Mouse (Mus musculus) heart, embryonic 11.5 days (tissue): Measurements from ENCODE around the gene Cnpy2. TPM values are rescaled to one million over a fixed set of nuclear protein-coding genes. Genes with fewer than 3 reads are reported as not detected.
"Not testable (repeated sequence)": the region's sequence is repeated elsewhere in the genome, so short reads cannot be mapped to it uniquely, and the experiment has no call there.

Experiments used
- ATAC-seq: fragments of 200-750 bp; cut with Nextera tagmentation; replicated peaks from 2 replicates; pipeline ENCODE4 v1.8.0; 2017; ENCODE audit warnings: moderate library complexity; ENCODE audit not compliant: insufficient number of reproducible peaks, low FRiP score, low TSS enrichment
- H3K27ac ChIP-seq: fragments of 300-500 bp; sonication (generic); 2 replicates; pipeline ENCODE4 v1.5.1; 2014; ENCODE audit warnings: mild to moderate bottlenecking, low read depth, low read length
- H3K27me3 ChIP-seq: fragments of 300-500 bp; sonication (generic); 2 replicates; pipeline ENCODE4 v1.6.1; 2014; ENCODE audit warnings: mild to moderate bottlenecking, low read length, mixed read lengths; ENCODE audit not compliant: control insufficient read depth, insufficient read depth
- H3K36me3 ChIP-seq: fragments of 300-500 bp; sonication (generic); 2 replicates; pipeline ENCODE4 v1.6.1; 2014; ENCODE audit warnings: mild to moderate bottlenecking, low read length, moderate library complexity, mixed read lengths; ENCODE audit not compliant: control insufficient read depth, insufficient read depth
- H3K4me1 ChIP-seq: fragments of 300-500 bp; sonication (generic); 2 replicates; pipeline ENCODE4 v1.6.1; 2014; ENCODE audit warnings: low read length; ENCODE audit not compliant: control insufficient read depth, insufficient read depth
- H3K4me2 ChIP-seq: fragments of 300-500 bp; sonication (generic); 2 replicates; pipeline ENCODE4 v1.6.1; 2014; ENCODE audit warnings: mild to moderate bottlenecking, moderate library complexity
- H3K4me3 ChIP-seq: fragments of 300-500 bp; sonication (generic); 2 replicates; pipeline ENCODE4 v1.5.1; 2014; ENCODE audit warnings: low read depth, low read length
- H3K9ac ChIP-seq: fragments of 300-500 bp; sonication (generic); 2 replicates; pipeline ENCODE4 v1.6.1; 2014; ENCODE audit warnings: mild to moderate bottlenecking, low read depth, low read length, moderate library complexity
- H3K9me3 ChIP-seq: fragments of 300-500 bp; sonication (generic); replicated peaks from 2 replicates; pipeline ENCODE4 v1.6.1; 2016; ENCODE audit warnings: low read length; ENCODE audit not compliant: control insufficient read depth
- WGBS: fragments of 180-500 bp; shearing (Covaris S2); extraction: QIAGEN DNeasy Blood & Tissue Kit; methylation state at CpG from one replicate; pipeline ENCODE4 v1.1.7; 2014; ENCODE audit not compliant: insufficient replicate concordance; 5-methylcytosine and 5-hydroxymethylcytosine counted together
- polyA plus RNA-seq: library from polyadenylated mRNA; unstranded; fragments of >200 nt; fragmentation: Nextera tagmentation; extraction: Ambion mirVana; gene quantifications from 2 replicates; pipeline ENCODE4 v1.2.1, GENCODE M21; 2014

Cnpy2 gene
- 206 and 224 TPM in 2 replicates for polyA plus RNA-seq

DNA sequence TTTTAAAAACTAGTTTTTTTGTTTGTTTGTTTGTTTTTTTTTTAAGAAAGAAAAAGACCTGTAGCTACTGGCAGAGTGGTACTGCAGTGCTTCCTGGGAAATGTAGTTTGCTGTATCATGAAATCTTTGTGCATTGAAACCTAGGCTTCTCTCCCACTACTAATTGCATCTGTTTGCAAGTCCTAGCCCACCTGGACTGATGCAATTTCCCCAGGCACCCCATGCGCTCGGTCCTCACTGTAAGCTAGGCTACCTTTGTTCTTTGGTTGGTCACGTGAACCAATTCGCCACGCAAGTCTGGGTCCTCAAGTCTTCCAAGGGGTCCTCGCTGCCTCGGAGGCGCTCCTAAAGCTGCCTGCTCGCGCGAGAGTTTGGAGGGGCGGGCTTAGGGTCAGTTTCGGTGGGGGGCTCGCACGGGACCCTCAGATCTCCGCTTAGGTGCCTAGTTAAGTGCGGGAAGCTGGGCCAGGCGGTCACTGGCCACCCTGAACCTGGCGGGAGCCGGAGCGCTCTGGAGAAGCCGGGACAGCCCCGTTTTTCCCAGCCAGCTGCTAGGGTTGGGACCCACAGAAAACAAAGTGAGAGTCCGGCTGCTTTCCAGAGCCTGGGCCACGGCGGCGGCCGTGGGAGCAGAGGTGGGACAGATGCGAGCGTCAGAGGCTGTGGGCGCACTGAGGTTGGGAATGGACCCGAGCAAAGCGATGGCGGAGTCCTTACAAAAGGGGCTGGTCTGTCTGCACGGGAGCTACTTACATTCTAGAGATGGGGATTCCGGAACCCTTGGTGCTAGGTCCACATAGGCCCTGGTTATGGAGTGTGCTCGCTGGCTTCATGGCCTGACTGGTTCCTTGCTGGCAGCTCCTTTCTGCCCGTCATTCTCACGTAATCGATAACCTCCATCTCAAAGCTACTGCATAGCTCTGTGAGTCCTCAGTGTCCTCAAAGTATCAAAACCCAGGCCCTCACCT is at the start of gene Cnpy2:
Gene Cnpy2 (plus strand): TSS at position 319 of the 968 bp plus-strand sequence.
- Histone ChIP-seq H3K4me2 (peak within 1 kb of the TSS; percentile 92), H3K4me1 (peaks cover 12% of the 10 kb centered on the region; the same call in 1 of the 2 replicates), H3K9ac (peak within 1 kb of the TSS; percentile 99), H3K36me3 (peaks cover 32% of the 10 kb centered on the region), H3K9me3 (no peaks in the 10 kb centered on the region), H3K27me3 (no peaks in the 10 kb centered on the region), H3K4me3 (peak within 1 kb of the TSS; percentile 91), H3K27ac (peak within 1 kb of the TSS; percentile 92)
- under 1% methylated on average over 40 of the region's 40 CpGs for WGBS
- peak; percentile 86 for ATAC-seq

DNA sequence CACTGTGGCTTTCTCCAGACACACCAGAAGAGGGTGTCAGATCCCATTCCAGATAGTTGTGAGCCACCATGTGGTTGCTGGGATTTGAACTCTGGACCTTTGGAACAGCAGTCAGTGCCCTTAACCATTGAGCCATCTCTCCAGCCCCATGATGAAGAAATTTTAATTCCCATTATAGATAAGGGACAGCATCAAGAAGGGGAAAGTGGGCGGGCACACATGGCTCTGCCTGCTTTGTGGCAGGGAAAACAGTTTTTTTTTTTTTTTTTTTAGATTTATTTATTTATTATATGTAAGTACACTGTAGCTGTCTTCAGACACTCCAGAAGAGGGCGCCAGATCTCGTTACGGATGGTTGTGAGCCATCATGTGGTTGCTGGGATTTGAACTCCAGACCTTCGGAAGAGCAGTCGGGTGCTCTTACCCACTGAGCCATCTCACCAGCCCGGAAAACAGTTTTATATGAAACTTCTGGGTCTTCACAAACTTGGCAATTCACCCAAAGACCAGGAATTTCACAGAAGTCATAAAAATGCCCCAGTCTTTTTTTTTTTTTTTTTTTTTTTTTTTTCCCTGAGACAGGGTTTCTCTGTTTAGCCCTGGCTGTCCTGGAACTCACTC is 49.3 kb upstream of the Cnpy2 start:
- H3K36me3 ChIP-seq, H3K4me3 ChIP-seq, H3K4me2 ChIP-seq, H3K27ac ChIP-seq, ATAC-seq, H3K4me1 ChIP-seq, H3K9ac ChIP-seq, H3K27me3 ChIP-seq, H3K9me3 ChIP-seq: not testable (repeated sequence)
- 87% methylated on average over 4 of the region's 7 CpGs for WGBS

DNA sequence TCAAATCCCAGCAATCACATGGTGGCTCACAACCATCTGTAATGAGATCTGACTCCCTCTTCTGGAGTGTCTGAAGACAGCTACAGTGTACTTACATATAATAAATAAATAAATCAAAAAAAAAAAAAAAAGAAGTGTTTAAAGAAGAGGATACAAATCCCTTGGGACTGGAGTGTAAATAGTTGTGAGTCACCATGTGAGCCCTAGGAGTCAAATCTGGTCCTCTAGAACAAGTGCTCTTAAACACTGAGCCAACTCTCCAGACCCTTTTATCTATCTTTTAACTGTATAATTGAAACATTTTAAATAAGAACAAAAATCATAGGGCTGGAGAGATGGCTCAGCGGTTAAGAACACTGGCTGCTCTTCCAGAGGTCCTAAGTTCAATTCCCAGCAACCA is 46.9 kb upstream of the Cnpy2 start:
- not testable (repeated sequence) for H3K4me3 ChIP-seq, H3K4me1 ChIP-seq, H3K27ac ChIP-seq, H3K9ac ChIP-seq, ATAC-seq, H3K9me3 ChIP-seq, H3K4me2 ChIP-seq, H3K36me3 ChIP-seq, H3K27me3 ChIP-seq
- 94% methylated on average over 1 of the region's 1 CpGs for WGBS

DNA sequence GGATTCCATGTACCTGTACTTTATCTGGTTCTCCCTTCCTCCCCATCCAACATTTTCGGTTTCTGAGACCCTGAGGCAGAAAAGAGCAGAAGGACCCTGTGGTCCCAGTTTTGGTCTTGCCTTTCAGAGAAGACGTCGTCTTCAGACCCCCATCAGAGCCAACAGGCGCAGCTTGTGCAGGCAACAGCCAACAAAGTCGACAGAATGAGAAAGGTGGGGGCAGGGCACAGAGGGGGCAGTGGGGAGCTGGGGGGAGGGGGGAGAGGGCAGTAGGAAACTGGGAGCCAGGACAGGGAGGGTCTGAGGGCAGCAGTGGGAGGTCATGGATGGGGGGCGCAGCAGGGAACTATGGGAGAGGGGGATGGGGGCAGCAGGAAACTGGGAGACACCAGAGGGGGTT is 44.1 kb upstream of the Cnpy2 start:
- Histone ChIP-seq H3K4me1 (no peaks in the 10 kb centered on the region), H3K4me2 (no peak overlapping the region), H3K27me3 (no peaks in the 10 kb centered on the region), H3K9ac (no peak overlapping the region), H3K27ac (no peak overlapping the region), H3K4me3 (no peak overlapping the region), H3K9me3 (no peaks in the 10 kb centered on the region), H3K36me3 (peaks cover 12% of the 10 kb centered on the region)
- WGBS, result 58% methylated on average over 6 of the region's 6 CpGs
- no peak for ATAC-seq

DNA sequence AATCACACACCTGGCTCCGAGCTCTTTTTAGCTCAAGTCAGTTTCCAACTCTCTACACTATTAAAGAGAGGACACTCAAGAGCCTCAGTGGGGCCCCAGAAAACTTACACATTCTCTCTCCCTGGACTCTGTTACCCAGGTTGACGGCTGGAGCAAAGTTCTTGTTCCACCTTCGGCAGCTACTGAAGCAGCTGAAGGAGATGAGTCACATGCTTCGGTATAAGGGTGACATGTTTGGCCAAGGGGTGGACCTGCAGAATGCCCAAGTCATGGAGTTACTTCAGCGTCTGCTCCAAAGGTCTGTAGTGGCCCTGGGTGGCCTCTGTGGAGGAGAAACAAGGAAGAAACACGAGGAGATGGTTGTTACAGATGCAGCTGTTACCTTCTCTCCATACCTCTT is 41.3 kb upstream of the Cnpy2 start:
- no peak for ATAC-seq
- WGBS, result 78% methylated on average over 6 of the region's 6 CpGs
- peaks cover 12% of the 10 kb centered on the region for H3K36me3 ChIP-seq
- H3K27ac ChIP-seq, result no peak overlapping the region
- H3K27me3 ChIP-seq, result no peaks in the 10 kb centered on the region
- H3K4me2 ChIP-seq, result no peak overlapping the region
- H3K9me3 ChIP-seq, result no peaks in the 10 kb centered on the region
- H3K4me1 ChIP-seq, result no peaks in the 10 kb centered on the region
- H3K4me3 ChIP-seq, result no peak overlapping the region
- no peak overlapping the region for H3K9ac ChIP-seq

DNA sequence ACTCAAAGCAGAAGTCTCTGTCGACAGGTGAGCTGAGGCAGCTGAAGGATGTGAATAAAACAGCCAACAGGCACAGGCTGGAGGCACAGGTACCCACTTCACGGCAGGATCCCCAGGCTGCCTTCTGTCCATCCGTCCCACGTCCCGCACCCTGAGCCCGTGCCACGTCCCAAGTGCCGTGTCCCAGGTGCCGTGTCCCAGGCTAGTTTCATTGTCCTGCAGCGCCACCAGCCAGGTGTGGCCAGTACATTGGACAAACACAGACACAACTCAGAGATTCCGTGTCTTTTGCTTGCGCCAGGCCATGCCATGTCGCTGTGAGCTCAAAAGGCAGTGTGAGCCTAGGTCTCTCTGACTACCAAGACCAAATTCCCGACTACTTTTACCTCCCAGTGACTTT is 40.6 kb upstream of the Cnpy2 start:
- no peak overlapping the region for H3K9ac ChIP-seq
- no peaks in the 10 kb centered on the region for H3K9me3 ChIP-seq
- WGBS, result 88% methylated on average over 14 of the region's 14 CpGs
- no peaks in the 10 kb centered on the region for H3K27me3 ChIP-seq
- H3K36me3 ChIP-seq, result peaks cover 12% of the 10 kb centered on the region
- ATAC-seq, result no peak
- no peaks in the 10 kb centered on the region for H3K4me1 ChIP-seq
- H3K4me2 ChIP-seq, result no peak overlapping the region
- H3K27ac ChIP-seq, result no peak overlapping the region
- no peak overlapping the region for H3K4me3 ChIP-seq

DNA sequence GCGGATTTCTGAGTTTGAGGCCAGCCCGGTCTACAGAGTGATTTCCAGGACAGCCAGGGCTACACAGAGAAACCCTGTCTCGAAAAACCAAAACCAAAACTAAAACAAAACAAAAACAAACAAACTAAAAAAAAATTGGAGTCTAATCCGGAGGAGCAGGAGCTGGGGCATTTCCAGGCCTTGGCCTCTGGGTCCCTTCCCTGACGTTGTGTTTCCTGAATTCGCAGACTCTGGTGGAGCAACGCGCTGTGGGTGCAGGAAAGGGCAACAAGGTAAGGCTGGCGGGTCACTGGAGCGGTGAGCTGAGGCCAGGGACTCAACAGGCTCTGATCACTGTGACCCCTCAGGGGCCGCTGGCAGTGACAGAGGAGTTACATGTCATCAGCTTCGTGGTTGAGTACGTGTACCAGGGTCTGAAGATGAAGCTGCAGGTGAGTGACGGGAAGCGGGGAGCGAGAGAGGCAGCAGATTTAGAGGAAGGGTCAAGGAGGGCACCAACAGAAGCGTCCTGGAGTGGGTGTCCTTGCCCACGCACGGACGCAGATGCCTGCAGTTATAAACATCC is 39.3 kb upstream of the Cnpy2 start:
- Histone ChIP-seq H3K4me3 (no peak overlapping the region), H3K27ac (no peak overlapping the region), H3K4me2 (no peak overlapping the region), H3K4me1 (no peaks in the 10 kb centered on the region), H3K9me3 (no peaks in the 10 kb centered on the region), H3K9ac (no peak overlapping the region), H3K36me3 (peaks cover 17% of the 10 kb centered on the region), H3K27me3 (no peaks in the 10 kb centered on the region)
- 83% methylated on average over 20 of the region's 20 CpGs for WGBS
- no peak for ATAC-seq

DNA sequence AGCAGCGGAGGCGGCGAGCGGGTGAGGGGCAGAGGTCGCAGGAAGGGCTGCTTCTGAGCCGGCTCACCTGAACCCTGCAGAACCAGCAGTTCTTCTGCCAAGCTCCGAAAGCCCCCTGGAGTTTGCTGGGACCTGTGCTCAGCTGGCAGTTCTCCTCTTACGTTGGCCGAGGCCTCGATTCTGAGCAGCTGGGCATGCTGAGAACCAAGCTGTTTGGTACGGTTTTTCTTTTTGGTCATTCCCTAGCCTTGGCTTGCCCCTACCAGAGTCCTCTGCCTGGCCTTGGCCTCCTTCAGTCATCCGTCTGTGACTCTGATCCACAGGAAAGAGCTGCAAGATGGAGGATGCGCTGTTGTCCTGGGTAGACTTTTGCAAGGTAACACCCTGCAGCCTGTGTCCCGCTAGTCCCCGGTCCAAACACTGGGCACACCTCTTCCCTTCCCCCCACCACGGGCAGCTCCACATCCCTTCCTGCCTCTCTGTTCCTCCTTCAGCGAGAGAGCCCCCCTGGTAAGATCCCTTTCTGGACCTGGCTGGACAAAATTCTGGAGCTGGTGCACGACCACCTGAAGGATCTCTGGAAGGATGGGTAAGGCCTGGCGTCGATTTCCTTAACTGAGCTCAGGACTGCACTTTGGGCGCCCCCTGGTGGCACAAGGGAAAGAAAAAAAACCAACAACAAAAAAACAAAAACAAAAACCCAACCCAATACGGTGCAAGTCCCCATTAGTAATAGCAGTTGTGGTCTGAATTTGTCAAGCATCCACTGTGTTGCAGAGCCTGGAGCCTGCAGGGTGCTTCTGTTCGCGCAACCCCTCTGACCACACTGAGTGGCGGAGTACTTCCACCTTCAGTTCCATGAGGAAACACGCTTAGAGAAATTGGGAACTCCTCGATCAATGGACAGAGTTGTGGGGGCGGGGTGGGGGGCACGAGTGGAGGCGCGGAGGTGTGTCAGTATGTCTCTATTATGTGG is 38.4 kb upstream of the Cnpy2 start:
- Histone ChIP-seq H3K9ac (no peak overlapping the region), H3K4me3 (no peak overlapping the region), H3K9me3 (no peaks in the 10 kb centered on the region), H3K36me3 (peaks cover 17% of the 10 kb centered on the region), H3K4me2 (no peak overlapping the region), H3K27me3 (no peaks in the 10 kb centered on the region), H3K27ac (no peak overlapping the region), H3K4me1 (no peaks in the 10 kb centered on the region)
- no peak for ATAC-seq
- WGBS, result 62% methylated on average over 31 of the region's 31 CpGs
